Mouse (Mus musculus): ENCODE measurements around the gene Ccdc189.
"Not testable (repeated sequence)": the region's sequence is repeated elsewhere in the genome, so short reads cannot be mapped to it uniquely, and the experiment has no call there.

The Ccdc189 gene

DNA sequence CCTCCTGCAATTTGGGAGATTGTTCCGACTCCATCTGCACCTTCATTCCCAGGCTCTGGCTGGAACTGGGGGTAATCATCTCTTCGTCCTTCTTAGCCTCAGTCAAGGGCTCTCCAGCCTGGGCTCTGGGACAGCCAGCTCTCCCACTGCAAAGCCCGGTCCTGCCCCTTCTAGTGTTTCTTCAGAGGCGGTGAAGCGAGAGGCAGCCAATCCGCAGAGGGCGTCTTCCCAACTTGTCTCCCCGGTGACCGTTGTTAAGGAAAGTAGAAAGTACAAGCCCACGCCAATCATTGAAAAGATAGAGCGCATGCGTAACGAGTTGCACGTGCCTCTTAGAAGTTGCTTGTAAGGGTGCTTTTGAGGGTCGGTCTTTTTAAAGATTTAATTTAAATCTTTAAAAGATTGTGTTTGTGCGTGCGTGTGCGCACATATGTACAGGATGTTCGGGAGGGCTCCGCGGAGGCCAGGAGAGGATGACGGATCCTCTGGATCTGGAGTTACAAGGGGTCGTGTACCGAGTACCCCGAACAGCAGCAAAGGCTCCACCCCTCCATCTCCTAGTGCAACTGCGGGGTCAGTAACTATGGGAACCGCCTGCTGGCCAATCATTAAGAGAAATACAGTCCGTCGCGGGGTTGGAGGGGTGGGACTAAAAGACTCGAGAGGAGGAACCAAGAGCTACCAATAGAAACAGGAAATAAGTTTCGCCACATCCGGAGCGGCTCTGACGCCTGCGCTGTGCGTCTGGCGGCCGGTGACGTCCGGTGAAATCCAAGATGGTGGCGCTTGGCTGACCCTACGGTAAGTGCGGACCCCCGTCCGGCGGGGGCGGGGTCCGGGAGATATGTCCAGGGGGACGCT, at the start of gene Ccdc189, which contains the start of gene Rnf40:
Gene Ccdc189 (minus strand): TSS at position 585 of the 861 bp plus-strand sequence.
Gene Rnf40 (plus strand): TSS at position 757 of the 861 bp plus-strand sequence.
- peak; percentile 99 for DNase-seq (ENCODE audit: low spot score)

GRCm38 (mm10) chr7:127636963-127637362, 48.6 kb upstream of the Ccdc189 start:
- peak; percentile 87 for DNase-seq (ENCODE audit: low spot score)

DNA sequence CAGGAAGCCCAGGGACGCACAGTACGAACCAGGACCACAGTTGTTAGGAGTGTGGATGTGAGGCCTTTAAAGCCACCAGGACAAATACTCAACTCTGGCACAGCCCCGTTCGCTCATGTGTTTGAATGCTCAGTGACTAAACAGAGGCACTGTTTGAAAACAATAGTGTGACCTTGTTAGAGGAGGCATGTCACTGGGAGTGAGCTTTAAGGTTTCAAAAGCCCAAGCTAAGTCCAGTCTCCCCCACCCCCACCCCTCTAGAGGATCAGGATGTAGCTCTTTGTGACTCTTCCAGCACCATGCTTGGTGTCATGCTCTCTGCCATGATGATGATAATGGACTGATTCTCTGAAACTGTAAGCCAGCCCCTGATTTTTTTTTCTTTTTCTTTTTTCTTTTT, 43.0 kb upstream of the Ccdc189 start:
- DNase-seq (ENCODE audit: low spot score): no peak

- DNase-seq (ENCODE audit: low spot score): no peak
Observed at GRCm38 (mm10) chr7:127628646-127629045, 40.3 kb upstream of the Ccdc189 start.

DNA sequence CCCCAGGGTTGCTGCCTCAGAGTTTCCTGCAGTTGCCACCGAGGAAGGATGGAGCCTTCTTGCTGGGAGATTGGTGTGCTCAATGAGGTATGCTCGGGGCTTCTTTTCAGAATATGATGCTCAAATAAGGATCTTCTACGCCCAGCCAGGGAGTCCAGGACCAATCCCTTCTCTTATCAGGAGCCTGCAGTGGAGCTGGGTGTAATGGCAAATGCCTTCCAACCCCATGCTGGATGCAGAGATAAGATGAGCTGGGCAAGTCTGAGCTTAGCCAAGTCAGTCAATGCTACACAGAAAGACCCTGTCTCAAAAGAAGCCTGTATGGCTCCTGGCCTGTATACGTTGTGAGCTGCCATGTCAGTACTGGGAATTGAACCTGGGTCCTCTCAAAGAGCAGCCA, 38.1 kb upstream of the Ccdc189 start:
- DNase-seq (ENCODE audit: low spot score): no peak

DNA sequence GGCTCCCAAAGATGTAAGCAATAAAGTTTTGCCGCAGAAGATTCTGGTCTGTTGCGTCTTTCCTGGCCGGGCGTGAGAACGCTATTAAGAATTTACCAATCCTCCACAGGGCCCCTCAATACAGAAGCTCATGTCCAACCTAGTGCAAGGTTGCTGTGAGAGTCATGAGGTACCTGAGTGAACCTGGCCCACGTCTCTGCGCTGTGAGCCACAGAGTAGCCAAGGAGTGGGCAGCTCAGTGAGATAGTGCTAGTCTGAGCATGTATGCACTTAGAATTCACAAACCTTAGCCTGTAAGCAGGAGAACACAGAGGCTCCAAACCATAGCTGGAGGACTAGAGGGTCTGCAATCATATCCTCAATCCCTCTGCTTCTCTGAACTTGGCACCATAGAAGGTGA, 37.6 kb upstream of the Ccdc189 start:
- no peak for DNase-seq (ENCODE audit: low spot score)

DNA sequence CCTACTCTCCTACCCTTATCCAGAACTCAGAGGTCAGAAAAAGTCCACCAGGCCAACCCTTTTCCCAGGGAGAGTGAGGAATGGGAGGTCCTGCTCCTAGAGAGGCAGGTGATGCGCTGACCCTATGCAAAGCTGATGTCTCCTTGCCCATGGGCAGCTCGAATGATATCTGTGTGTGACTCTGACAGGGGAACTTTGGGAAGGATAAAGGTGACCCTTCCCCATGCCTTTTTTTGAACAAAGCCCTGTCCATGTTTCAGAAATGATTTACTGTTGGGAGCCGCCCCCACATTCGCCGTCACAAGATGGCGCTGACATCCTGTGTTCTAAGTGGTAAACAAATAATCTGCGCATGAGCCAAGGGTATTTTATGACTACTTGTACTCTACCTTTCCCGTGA, 30.0 kb upstream of the Ccdc189 start:
- DNase-seq (ENCODE audit: low spot score): not testable (repeated sequence)

DNA sequence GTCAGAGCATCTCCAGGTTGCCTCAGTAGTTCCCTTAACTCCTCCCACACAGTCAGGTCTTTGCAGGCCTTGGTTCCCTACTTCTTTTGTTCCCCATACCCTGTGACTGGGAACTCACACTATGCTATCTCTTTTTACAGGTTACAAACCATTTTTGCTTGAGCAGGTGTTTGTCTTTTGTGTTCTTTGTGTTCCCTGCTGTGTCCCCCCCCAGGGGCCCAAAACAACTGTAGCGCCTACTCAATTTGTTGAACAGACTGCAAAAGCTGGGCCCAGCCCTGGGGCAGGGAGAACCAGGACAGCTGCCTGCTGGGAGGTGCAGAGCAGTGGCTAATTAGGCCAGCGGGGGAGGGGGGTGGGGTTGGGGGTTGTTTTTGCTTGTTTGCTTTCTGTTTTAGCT, 29.6 kb upstream of the Ccdc189 start:
- DNase-seq (ENCODE audit: low spot score): no peak

DNA sequence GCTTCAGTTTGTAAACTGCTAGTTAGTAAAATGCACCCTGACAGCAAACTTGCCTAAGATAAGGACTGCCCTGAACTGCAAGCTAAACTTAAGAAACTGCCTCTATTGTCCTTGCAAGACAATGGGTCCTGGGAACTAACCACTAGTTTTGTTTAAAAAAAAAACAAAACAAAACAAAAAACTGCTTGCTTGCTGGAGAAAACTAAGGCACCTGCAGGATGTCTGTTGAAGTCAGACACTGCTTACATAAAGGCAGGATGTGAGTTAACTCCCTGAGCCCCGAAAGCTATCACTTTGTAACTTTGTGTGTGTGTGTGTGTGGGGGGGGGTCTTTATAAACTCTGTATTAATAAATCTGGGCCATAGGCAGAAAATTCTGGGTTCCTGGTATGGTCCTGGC, 28.5 kb upstream of the Ccdc189 start:
- no peak for DNase-seq (ENCODE audit: low spot score)

DNA sequence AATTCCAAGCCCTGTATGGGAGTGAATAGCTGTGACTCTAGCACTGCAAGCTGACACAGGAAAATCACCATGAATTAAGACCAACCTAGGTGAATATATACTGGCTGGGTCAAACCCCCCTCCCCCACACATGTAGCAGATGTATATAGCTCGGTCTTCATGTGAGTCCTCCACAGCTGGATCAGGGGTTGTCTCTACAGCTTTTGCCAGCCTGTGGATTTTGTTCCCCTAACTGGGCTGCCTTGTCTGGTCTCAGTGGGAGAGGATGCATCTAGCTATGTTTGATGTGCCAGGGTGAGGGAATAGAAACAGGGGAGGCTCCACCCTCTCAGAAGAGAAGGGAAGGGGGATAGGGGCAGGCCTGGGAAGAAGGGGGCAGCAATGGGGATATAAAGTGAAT, 27.9 kb upstream of the Ccdc189 start:
- DNase-seq (ENCODE audit: low spot score): no peak

DNA sequence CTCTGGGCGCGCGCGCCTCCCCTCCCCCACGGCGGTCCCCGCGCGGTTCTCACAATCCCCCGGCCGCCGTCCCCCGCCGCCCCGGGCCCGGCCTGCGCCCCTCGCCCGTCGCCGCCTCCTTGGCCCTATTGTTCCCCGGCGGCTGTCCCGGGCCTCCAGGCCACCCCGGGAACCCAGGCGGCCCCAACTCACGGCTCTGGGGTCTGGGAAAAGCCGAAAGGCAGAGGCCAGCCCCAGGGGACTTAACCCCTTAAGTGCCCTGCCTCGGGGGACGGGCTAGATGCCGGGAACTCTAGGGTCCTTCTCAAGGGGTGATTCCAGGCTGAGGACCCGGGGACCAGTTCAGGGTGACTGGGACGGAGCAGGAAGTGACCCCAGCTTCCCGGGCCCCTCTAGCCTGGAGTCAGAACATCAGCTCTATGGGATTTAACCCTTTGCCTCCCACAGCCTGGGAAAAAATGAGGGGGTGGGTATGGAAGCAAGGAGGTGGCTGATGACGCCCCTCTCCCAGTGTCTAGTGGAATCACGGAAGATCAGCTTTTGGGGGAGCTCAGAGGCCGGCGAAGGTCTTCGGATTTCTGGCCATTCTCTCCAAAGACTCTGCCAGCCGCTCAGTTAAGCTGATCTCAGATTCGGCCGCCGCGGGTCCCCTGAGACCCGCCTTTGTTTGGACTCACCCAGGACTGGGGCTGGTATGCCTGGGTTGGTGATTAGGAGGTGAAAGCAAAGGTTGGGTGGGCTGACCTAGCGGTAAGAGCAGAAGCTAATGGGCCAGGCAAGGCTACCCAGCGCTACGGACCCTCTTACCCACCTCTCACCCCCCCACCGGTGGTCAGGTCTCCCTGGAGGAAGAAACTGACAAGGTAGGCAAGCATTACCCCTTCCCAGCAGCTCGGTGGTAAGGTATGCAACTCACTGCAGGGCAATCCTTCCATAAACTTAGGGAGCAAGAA, 26.8 kb upstream of the Ccdc189 start, which contains the start of gene Zfp629:
Gene Zfp629 (minus strand): TSS at position 907 of the 953 bp plus-strand sequence.
- DNase-seq (ENCODE audit: low spot score): peak; percentile 86

GRCm38 (mm10) chr7:127614511-127614890, 26.1 kb upstream of the Ccdc189 start:
- peak; percentile 62 for DNase-seq (ENCODE audit: low spot score)

GRCm38 (mm10) chr7:127614091-127614490, 25.7 kb upstream of the Ccdc189 start:
- no peak for DNase-seq (ENCODE audit: low spot score)

DNA sequence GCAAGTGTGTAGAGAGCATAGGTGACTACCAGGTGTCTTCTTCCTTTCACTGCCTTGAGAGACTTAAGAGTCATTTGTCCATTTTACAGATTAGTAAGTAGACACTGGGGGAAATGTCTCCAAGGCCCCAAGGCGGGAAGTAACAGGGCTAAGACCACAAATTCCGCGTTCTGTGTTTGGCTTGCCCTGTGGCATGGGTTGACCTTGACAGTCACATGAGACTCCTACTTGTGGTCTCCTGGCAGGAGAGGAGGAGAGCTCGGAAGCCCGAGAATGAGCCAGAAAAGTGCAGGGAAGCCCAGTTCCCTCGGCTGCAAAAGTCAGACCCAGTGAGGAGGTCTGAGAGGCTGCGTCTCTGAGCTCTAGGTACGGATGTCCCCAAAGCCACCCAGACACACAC, 25.1 kb upstream of the Ccdc189 start:
- DNase-seq (ENCODE audit: low spot score): no peak

DNA sequence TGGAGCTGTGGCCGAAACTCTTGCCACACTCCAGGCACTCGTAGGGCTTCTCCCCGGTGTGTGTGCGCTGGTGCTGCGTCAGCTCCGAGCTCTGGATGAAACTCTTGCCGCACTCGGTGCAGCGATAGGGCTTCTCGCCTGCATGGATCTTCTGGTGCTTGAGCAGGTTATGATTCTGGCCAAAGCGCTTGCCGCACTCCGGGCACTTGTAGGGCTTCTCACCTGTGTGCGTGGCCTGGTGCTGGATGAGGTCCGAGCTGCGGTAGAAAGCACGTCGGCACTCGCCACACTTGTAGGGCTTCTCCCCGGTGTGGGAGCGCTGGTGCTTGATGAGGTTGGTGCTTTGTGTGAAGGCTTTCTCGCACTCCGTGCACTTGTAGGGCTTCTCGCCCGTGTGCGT, 23.2 kb upstream of the Ccdc189 start:
- no peak for DNase-seq (ENCODE audit: low spot score)

DNA sequence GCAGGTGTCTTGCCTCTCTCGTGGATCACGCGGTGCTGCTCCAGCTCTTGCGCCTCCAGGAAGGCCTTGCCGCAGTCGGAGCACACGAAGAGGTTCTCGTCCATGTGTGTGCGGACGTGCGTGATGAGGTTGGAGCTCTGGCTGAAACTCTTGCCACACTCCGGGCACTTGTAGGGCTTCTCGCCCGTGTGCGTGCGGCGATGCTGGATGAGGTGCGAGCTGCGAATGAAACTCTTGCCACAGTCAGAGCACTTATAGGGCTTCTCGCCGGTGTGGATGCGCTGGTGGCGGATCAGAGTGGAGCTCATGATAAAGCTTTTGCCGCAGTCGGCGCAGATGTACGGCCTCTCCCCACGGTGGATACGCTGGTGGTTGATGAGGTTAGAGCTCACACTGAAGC, 22.6 kb upstream of the Ccdc189 start:
- no peak for DNase-seq (ENCODE audit: low spot score)

- no peak for DNase-seq (ENCODE audit: low spot score)
Observed at GRCm38 (mm10) chr7:127607150-127607549, 18.8 kb upstream of the Ccdc189 start.

- no peak for DNase-seq (ENCODE audit: low spot score)
Observed at GRCm38 (mm10) chr7:127604256-127604655, 15.9 kb upstream of the Ccdc189 start.

DNA sequence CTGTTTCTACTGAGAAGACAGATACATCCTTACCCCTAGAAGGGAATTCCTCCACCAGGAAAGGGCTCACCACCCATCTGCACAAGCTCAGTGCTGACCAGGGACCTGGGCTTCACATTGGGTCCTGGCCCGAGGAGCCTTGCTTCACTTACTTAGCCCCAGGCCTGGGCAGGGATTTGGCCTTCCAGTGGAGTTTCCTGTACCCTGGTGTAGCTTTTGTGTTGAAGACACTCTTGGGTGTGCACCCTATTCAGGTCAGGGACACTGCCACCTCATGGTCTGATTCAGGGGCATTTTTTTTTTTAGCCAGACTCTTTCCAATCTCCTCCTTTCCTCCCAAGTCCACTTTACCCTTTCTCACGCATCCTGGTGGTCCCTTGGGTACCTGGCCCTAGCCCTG, 14.5 kb upstream of the Ccdc189 start:
- no peak for DNase-seq (ENCODE audit: low spot score)

DNA sequence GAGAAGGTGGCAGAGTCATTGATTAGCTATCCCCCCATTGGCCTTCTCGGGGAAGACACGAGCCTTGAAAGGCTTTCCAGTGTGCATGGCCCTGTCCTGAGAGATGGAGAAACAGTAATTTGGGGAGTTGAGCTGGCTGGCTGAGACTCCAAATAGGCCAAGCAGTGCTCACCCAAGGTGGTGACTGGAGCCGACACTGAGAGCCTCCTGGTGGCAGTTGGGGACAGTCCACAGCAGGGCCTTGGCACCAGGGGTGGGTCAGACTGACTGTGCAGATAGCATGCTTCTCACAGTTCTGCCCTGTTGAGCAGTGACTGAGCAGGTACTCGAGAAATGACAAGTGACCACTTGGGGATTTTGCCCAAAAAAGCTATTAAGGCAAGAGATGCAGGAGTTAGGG, 13.3 kb upstream of the Ccdc189 start:
- no peak for DNase-seq (ENCODE audit: low spot score)

DNA sequence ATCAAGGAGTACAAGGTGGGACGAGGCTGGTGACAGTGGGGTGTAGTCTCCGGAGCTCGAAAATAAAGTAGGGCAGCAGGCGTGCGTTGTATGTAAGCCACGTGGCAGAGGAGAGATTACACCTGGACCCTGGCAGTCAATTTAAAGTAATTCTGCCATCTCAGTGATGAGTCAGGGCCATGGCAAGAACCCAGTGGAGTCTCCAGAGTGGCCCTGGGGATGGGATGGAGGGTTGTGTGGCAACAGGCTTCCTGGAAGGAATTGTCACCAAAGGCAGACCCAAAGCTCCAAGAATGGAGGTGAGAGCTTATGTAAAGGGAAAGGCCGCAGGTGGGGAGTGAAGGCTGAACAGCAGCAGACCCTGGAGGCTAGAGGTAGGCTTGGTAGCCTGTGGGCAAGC, 12.2 kb upstream of the Ccdc189 start:
- DNase-seq (ENCODE audit: low spot score): no peak

DNA sequence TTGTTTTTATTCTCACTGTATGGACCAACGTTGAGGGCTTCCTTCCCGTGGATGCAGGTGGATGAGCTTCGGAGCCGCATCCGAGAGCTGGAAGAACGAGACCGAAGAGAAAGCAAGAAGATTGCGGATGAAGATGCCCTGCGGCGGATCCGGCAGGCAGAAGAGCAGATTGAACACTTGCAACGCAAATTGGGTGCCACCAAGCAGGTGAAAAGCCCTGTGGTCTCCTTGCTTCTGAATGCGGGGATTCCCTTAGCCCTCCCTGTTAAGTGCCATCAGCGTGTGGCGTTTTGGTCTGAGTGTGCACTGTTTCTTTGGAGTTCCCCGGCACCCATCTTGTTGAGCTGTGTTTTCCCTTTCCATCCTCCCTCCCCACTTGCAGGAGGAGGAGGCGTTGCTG, 8.4 kb upstream of the Ccdc189 start:
- DNase-seq (ENCODE audit: low spot score): no peak

DNA sequence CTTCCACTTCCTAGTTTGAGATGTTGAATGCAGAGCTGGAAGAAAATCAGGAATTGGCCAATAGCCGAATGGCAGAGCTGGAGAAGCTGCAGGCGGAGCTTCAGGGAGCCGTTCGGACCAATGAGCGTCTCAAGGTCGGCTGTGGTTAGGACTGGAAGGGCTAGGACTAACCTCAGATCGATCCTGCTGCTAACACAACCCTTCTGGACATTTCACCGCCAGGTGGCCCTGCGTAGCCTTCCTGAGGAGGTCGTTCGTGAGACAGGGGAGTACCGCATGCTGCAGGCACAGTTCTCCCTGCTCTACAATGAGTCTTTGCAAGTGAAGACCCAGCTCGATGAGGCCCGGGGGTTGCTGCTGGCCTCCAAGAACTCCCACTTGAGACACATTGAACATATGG, 4.2 kb upstream of the Ccdc189 start:
- DNase-seq (ENCODE audit: low spot score): no peak
